ENCODE assay signal across 8 mouse cellular contexts in the genomic region with DNA sequence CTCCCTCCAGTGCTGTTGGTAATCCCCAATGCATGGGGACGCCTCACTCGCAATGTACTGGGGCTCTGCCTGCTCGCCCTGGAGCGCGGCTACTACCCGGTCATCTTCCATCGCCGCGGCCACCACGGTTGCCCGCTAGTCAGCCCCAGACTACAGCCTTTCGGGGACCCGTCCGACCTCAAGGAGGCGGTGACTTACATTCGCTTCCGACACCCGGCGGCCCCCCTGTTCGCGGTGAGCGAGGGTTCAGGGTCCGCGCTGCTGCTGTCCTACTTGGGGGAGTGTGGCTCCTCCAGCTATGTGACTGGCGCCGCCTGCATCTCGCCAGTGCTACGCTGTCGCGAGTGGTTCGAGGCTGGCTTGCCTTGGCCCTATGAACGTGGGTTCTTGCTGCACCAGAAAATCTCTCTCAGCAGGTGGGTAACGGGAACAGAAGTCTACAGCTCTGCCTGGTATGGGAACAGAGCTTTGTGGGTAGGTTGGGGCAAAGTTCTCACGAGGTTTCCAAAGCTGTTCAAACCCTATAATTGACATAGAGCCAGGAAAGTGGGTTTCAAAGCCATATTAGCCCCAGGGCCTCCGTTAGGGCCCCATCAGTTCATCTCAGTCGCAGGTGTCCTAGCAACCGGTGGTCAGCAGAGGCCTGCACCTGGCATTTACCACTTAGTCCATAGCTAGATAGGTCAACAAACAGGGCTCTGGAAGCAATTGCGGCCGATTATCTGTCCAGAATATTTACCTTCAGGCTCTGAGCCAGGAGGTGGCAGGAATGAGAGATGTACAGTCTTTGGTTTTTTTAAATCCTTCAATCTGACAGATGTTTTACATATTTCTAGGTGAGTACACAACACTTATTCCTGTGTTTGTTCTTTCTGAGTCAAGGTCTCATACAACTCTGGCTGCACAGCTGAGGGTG. TPM values are rescaled to one million over a fixed set of nuclear protein-coding genes. Genes with fewer than 3 reads are reported as not detected.
DNase-seq lines count a peak whose midpoint lies in the region; ATAC-seq and TF ChIP-seq lines count a peak whose summit lies in the region.

Trp53i13 (minus strand) TSS at position 344 of the 916 bp plus-strand sequence.

- peak within 1 kb of the TSS; percentile 54 for H3K9ac ChIP-seq in forebrain, embryonic 16.5 days (replicated peaks; ENCODE audit: low read depth, low read length)
- H3K9ac ChIP-seq in kidney, embryonic 16.5 days (replicated peaks; ENCODE audit: low read length) = peak within 1 kb of the TSS; percentile 69
- H3K9ac ChIP-seq in midbrain, postnatal 0 days (replicated peaks; ENCODE audit: low read length, poor library complexity, severe bottlenecking) = peak within 1 kb of the TSS; percentile 42

- H3K4me3 ChIP-seq in forebrain, embryonic 16.5 days (replicated peaks; ENCODE audit: low read length) = peak within 1 kb of the TSS; percentile 47
- peak within 1 kb of the TSS; percentile 76 for H3K4me3 ChIP-seq in kidney, embryonic 16.5 days (ENCODE audit: low read length)
- H3K4me3 ChIP-seq in midbrain, postnatal 0 days (ENCODE audit: low read depth, low read length) = peak within 1 kb of the TSS; percentile 46

- peaks cover 6% of the 10 kb centered on the region; the same call in 1 of the 2 replicates for H3K27me3 ChIP-seq in forebrain, embryonic 16.5 days (replicated peaks; ENCODE audit: control insufficient read depth, insufficient read depth, low read length)
- peaks cover 19% of the 10 kb centered on the region for H3K27me3 ChIP-seq in kidney, embryonic 16.5 days (ENCODE audit: insufficient read depth, low read length)
- H3K27me3 ChIP-seq in midbrain, postnatal 0 days (ENCODE audit: insufficient read depth, low read length) = peaks cover 13% of the 10 kb centered on the region; the same call in 1 of the 2 replicates

- DNase-seq in heart, adult 11 months = peak; percentile 96
- DNase-seq in heart, adult 18-20 months = no peak
- peak; percentile 31 for DNase-seq in T-cell, adult 2 months (ENCODE audit: low spot score)
- DNase-seq in midbrain, postnatal 0 days (ENCODE audit: low spot score) = no peak
- no peak for DNase-seq in layer of hippocampus, adult 18-20 months (ENCODE audit: low spot score in 2 of 2)
- no peak for DNase-seq in layer of hippocampus, adult 9-10 months (ENCODE audit: low spot score)

- ATAC-seq in forebrain, embryonic 16.5 days = 0 out of 2 replicates have a peak, but pooled peaks have one; percentile 9
- peak; percentile 3; the same call in 1 of the 2 replicates for ATAC-seq in kidney, embryonic 16.5 days (ENCODE audit: low FRiP score, low TSS enrichment)
- ATAC-seq in midbrain, postnatal 0 days (ENCODE audit: low FRiP score) = no peak

- TF ChIP-seq CTCF in midbrain, postnatal 0 days (IDR thresholded peaks at IDR 0.05) = peak; percentile 17; the same call in 1 of the 2 replicates

- peaks cover 38% of the 10 kb centered on the region for H3K4me1 ChIP-seq in forebrain, embryonic 16.5 days (replicated peaks; ENCODE audit: control insufficient read depth, insufficient read depth, low read length)
- H3K4me1 ChIP-seq in kidney, embryonic 16.5 days (ENCODE audit: insufficient read depth, low read length) = peaks cover 36% of the 10 kb centered on the region
- H3K4me1 ChIP-seq in midbrain, postnatal 0 days (ENCODE audit: insufficient read depth, low read length) = peaks cover 12% of the 10 kb centered on the region

- peak within 1 kb of the TSS; percentile 75 for H3K4me2 ChIP-seq in forebrain, embryonic 16.5 days (ENCODE audit: low read length)
- peak within 1 kb of the TSS; percentile 97 for H3K4me2 ChIP-seq in kidney, embryonic 16.5 days (replicated peaks; ENCODE audit: low read depth, low read length)
- H3K4me2 ChIP-seq in midbrain, postnatal 0 days (ENCODE audit: low read depth, low read length, poor library complexity, severe bottlenecking) = peak within 1 kb of the TSS; percentile 86

- H3K36me3 ChIP-seq in forebrain, embryonic 16.5 days (ENCODE audit: control insufficient read depth, insufficient read depth) = no peaks in the 10 kb centered on the region
- H3K36me3 ChIP-seq in kidney, embryonic 16.5 days (ENCODE audit: insufficient read depth, low read length) = no peaks in the 10 kb centered on the region
- H3K36me3 ChIP-seq in midbrain, postnatal 0 days (ENCODE audit: insufficient read depth, low read length) = no peaks in the 10 kb centered on the region

- WGBS in forebrain, embryonic 16.5 days = 8% methylated on average over 39 of the region's 39 CpGs
- WGBS in kidney, embryonic 16.5 days = 10% methylated on average over 39 of the region's 39 CpGs
- 9% methylated on average over 39 of the region's 39 CpGs for WGBS in midbrain, postnatal 0 days

- no peaks in the 10 kb centered on the region for H3K9me3 ChIP-seq in forebrain, embryonic 16.5 days (ENCODE audit: control insufficient read depth, low read length)
- no peaks in the 10 kb centered on the region for H3K9me3 ChIP-seq in kidney, embryonic 16.5 days (ENCODE audit: low read length)
- no peaks in the 10 kb centered on the region for H3K9me3 ChIP-seq in midbrain, postnatal 0 days (ENCODE audit: low read length)

- H3K27ac ChIP-seq in forebrain, embryonic 16.5 days (ENCODE audit: low read length) = no peak within 1 kb of the TSS
- H3K27ac ChIP-seq in kidney, embryonic 16.5 days (ENCODE audit: low read length) = no peak within 1 kb of the TSS
- no peak within 1 kb of the TSS for H3K27ac ChIP-seq in midbrain, postnatal 0 days (ENCODE audit: low read depth, low read length)

RNA-seq across cellular contexts. Expression of gene Trp53i13, which starts in this region (rescaled TPM):
- total RNA-seq in heart, adult 18-20 months (2021) = 10 to 100 TPM in 1 of 2 experiments, 1 to 10 TPM in 1; 8.3 to 10.6 TPM
- polyA plus RNA-seq in forebrain, embryonic 16.5 days (2015; fragmentation: Nextera tagmentation; extraction: Ambion mirVana) = 13.0 and 14.9 TPM in 2 replicates
- 34.1 and 36.1 TPM in 2 replicates for polyA plus RNA-seq in kidney, embryonic 16.5 days (2015; fragmentation: Nextera tagmentation; extraction: Ambion mirVana)
- total RNA-seq in midbrain, postnatal 0 days (2014; rRNA removed) = 7.5 and 7.8 TPM in 2 replicates
- 11.4 and 11.5 TPM in 2 replicates for polyA plus RNA-seq in midbrain, postnatal 0 days (2015; fragmentation: Nextera tagmentation; extraction: Ambion mirVana)
- 1 to 10 TPM; 6.7 to 7.5 TPM for total RNA-seq in layer of hippocampus, adult 18-20 months (2021)

Comparison
In these comparisons a context has a peak if more than half of its experiments do, and no peak if none do; other contexts are left out.
1. DNase-seq: peak in heart, adult 11 months (single experiment) and T-cell, adult 2 months (single experiment); none in heart, adult 18-20 months (0 of 2), midbrain, postnatal 0 days (single experiment), layer of hippocampus, adult 18-20 months (0 of 2) and layer of hippocampus, adult 9-10 months (single experiment).
2. Peak in every context shown above with its lines, with median percentiles within 50 percentile points of each other: H3K4me2 ChIP-seq, H3K4me3 ChIP-seq and H3K9ac ChIP-seq.